Mouse (Mus musculus) liver, postnatal 0 days (tissue): Measurements from ENCODE around the gene Aqp1.

ENCODE experiments used
- CTCF ChIP-seq: sonication (generic); IDR thresholded peaks from 2 replicates; pipeline ENCODE4 v1.5.1; 2016; ENCODE audit warnings: antibody characterized with exemption, low read depth
- EP300 ChIP-seq: IDR thresholded peaks from 2 replicates; pipeline ENCODE4 v1.6.1; 2016; ENCODE audit warnings: antibody characterized with exemption, low read depth, mild to moderate bottlenecking

- TF ChIP-seq CTCF = no peak
- TF ChIP-seq EP300 = no peak
These were observed 17.6 kb downstream of the Aqp1 start for GRCm38 (mm10) chr6:55353711-55354445.
